Mouse (Mus musculus) urinary bladder, postnatal 4 days (tissue): ENCODE data around the gene Insig2.
A peak's percentile ranks its signal among the peaks of the same experiment; 100 is the strongest.

ENCODE experiments used
- DNase-seq, 2 experiments: peaks; one replicate each; pipeline ENCODE4 v3.0.0; 2021 to 2022; ENCODE audit warnings: low spot score in 2 of 2

Insig2 gene

DNA sequence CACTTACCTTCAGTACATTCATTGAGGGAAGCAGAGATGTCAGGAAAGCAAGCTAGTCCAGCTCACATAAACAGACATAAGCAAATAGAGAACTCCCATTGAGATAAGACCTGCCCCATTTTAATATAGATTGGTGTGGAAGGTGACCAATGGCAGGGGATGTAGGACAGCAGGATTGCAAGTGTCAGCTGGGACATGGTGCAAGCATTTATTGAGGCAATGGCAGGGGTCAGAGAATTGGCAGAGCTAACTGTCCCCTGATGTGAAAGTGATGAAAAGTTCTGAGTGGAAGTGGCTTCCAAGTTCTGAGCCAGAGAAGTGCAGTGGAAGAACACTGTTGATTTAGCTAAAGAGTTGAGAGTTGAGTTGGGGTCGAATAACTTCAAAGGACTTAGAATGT is at the start of gene Insig2:
TSS of gene Insig2 (minus strand) at position 105 of the 400 bp plus-strand sequence.
- no peak for DNase-seq

DNA sequence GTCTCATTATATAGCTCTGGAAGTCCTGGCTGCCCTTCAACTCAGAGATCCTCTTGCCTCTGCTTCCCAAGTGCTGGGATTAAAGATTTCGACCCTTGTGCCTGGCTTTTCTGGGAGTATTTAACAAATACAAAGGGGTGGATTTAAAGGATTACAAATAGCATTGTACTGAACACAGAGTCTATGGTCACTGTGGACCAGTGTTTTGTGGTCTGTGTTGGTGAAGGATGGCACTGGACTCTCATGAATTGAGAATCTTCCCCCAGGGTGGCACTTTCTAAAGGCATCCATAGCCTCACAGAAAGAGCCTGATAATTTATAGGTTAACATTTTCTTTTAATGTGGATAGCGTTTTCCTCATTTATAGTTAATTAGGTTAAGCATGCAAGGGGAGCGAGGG is 49.2 kb upstream of the Insig2 start:
- no peak for DNase-seq

GRCm38 (mm10) chr1:121380033-121380432 is 47.6 kb upstream of the Insig2 start:
- no peak for DNase-seq

DNA sequence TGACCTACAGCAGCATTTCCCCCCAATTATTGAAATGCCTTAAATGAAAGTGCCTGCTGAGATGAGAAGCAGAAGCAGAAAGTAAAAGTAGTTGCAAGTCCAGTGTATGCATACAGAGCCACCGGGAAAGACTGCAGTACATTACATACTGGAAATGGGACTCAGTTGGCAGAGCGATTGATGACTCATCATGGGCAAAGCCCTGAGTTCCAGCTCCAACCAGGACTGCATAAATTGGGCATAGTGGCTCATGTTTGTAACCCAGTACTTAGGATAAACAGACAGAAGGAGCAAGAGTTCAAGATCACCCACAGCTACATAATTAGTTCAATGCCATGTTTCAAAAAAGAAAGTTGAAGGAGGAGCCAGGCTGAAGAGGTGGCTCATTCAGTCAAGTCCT is 45.5 kb upstream of the Insig2 start:
- DNase-seq: no peak

GRCm38 (mm10) chr1:121377410-121377809 is 45.0 kb upstream of the Insig2 start:
- DNase-seq: no peak

GRCm38 (mm10) chr1:121373631-121374030 is 41.2 kb upstream of the Insig2 start:
- DNase-seq: no peak

GRCm38 (mm10) chr1:121372656-121373055 is 40.3 kb upstream of the Insig2 start:
- DNase-seq: no peak

DNA sequence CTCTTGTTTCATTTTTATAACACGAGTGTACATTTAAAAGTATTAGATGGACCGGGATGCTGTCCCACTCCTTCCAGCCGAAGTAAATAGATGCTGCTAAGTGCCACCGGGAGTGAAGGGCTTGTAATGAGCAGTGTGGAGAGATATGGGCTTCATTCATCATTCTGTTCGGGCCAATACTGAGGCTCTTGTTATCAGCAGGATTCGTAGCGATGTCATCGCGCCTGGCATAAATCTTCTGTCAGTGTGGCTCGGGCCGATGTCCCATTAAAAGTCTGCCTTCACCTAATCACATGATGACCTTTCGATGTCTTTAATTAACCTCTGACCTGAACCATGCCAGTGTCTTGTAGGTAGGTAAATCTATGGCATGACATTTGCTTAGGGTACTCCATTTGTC is 39.1 kb upstream of the Insig2 start:
- DNase-seq: no peak

GRCm38 (mm10) chr1:121367257-121367656 is 34.9 kb upstream of the Insig2 start:
- no peak for DNase-seq

GRCm38 (mm10) chr1:121360561-121360960 is 28.2 kb upstream of the Insig2 start:
- DNase-seq: no peak

GRCm38 (mm10) chr1:121359680-121360079 is 27.3 kb upstream of the Insig2 start:
- no peak for DNase-seq

GRCm38 (mm10) chr1:121353779-121354178 is 21.4 kb upstream of the Insig2 start:
- no peak for DNase-seq

- DNase-seq: no peak
Measured at GRCm38 (mm10) chr1:121351037-121351436, 18.6 kb upstream of the Insig2 start.

DNA sequence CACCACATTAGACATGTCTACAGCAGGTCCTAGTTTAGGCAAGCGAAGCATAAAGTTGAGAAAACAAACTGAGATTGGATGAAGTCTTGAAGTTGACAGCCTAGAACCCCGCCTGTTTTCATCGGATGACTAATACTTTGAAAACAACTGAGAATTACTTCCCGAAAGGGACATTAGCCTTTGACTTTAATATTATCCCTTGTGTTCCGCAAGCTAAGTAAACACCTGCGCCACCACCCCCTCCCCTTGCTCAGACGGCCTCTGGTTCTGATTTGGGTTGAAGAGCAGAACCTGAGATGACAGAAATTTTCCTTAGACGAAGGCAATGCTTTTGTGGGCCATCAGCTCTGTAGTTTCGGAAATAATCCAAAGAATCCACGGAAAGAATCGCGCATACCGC is 18.2 kb upstream of the Insig2 start:
- no peak for DNase-seq

GRCm38 (mm10) chr1:121348875-121349847 is 16.8 kb upstream of the Insig2 start:
- no peak for DNase-seq

DNA sequence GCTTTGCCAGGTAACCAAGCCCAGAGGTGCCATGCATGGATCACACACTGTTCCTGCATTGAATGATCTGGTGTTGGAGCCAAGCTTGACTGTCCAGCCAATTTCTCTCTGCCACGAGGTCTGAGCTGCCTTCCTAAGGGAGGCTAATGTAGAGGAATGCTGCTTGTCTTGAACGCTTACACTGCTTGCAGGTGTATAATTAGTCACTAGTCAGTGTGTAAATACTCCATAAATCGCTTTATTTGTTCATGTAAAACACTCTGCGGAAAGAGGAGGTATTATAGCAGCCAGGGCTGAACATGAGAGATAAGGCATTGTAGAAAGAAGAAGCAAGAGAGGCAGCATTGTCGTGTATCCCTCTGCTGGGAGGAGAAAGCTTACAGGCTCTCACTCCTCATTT is 11.6 kb upstream of the Insig2 start:
- DNase-seq: no peak

GRCm38 (mm10) chr1:121335789-121336188 is 3.4 kb upstream of the Insig2 start:
- no peak for DNase-seq

DNA sequence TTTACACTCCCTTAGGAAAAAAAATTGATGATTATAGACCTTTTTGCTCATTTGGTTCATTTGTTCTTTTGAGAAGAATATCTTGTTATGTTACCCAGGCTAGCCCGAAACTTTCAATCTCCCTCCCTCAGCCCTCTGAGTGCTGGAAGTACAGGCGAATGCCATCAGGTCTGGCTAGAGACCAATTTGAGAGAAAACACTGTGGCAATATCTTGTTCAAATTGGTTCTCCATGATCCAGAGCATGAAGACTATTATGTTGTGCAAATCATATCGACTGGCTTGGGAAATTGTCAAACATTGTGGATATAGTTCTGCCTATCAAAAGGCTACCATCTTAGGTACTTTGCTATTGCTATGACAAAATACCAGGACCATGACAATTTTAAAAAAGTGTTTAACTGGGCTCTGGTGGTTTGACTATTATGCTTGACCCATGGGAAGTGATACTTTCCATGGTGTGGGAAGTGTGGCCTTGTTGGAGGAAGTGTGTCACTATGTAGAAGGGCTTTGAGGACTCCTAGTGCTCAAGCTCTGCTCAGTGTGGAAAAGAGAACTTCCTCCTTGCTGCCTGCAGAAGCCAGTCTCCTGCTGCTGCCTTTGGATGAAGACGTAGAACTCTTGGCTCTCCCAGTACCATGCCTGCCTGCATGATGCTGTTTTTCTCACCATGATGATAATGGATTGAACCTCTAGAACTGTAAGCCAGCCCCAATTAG is 1.8 kb upstream of the Insig2 start:
- no peak for DNase-seq

DNA sequence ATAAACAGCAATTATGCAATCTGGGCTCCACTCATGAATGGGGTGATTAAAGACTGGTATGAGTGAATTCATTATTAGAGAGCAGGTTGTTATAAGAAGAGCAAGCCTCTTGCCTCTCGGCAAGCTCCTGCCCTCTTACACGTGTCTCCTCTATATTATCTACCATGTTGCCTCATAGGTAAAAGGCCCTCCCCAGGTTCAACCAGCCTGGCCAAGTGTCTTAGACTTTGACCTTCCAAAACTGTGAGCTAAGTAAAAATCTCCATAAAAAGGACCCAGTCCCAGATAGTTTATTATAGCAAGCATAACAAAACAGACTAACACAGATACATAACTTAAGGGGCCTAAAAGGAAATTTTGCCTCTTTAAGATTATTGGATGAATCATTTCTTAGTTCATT is 1.8 kb downstream of the Insig2 start:
- no peak for DNase-seq

- DNase-seq: no peak
Measured at GRCm38 (mm10) chr1:121329391-121329790, 3.0 kb downstream of the Insig2 start.

DNA sequence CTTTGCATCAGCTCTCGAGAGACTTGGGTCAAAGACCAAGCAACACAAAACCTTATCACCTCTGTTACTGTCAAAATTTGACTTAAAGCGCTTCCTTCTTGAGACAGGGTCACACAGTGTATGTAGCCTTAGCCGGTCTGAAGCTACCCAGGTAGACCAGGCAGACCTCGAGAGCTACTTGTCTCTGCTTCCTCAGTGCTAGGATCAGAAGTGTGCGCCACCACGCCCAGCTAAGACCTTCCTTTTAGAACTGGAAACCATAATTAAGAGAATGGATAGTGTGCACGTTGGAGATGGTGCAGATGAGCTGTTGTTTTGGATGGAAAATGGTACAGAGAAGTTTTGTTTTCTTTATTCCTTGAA is 4.2 kb downstream of the Insig2 start:
- no peak for DNase-seq

DNA sequence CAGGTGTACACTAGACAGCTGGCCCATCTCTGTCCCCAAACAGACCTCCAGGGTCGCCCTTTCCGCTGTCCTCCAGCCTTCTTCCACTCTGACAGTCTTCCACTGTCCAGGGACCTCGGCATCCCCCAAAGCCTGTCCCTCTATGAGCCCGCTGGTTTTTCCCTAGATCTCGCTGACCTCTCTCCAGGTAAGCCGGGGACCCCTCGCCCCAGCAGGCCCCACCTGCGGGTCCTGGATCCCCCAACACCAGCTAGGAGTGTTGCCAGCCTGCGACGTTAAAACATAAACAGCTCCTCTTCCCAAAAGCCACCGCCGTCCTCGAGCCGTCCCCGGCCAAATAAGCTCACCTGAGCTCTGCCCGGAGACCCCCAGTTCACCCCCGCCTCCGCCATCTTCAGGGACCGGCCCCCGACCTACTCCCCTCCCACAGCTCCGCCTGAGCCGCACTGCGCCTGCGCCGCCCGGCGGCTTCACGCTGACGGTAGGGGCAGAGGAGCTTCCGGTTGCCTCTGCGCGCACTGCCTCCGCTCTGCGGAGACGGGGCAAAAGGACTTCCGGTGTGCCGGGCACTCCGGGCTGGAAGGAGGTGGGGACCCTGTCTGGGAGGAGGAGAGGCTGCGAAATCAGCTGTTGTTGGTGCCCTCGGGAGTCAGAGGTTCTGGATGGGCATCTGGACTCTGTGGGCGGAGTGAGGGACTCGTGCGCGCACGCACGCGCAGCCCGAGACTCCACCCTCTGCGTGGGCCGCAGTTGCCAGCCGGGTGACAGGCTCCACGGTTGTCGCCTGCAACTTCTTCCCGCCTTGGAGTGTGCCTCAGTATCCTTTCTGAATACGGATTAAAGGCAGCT is 4.8 kb downstream of the Insig2 start:
- DNase-seq: peak; percentile 91 to 94
